Mouse (Mus musculus) MEL (cell line): Measurements from ENCODE around the gene Olfr56.

ENCODE experiments used
- CHD2 ChIP-seq: IDR thresholded peaks from 2 replicates; pipeline ENCODE4 v1.6.1; 2011; ENCODE audit warnings: low read length, improper control_type of control experiment
- CTCF ChIP-seq, 3 experiments: IDR thresholded peaks in 2 of 3; conservative IDR thresholded peaks in 1 of 3; 2 replicates each; pipeline ENCODE4 v1.5.1; 2011 to 2012; ENCODE audit warnings: low read length in 3 of 3, low read depth in 2 of 3, mild to moderate bottlenecking in 2 of 3, improper control_type of control experiment in 1 of 3, inconsistent platforms in 1 of 3, mixed read lengths in 1 of 3, moderate library complexity in 1 of 3; ENCODE audit not compliant: control insufficient read depth in 1 of 3, insufficient read depth in 1 of 3, poor library complexity in 1 of 3, severe bottlenecking in 1 of 3
- MYC ChIP-seq: IDR thresholded peaks from 2 replicates; pipeline ENCODE4 v1.6.1; 2011; ENCODE audit warnings: low read depth, mild to moderate bottlenecking, low read length, improper control_type of control experiment, moderate library complexity
- POLR2A ChIP-seq, 2 experiments: IDR thresholded peaks; 2 replicates each; pipeline ENCODE4 v1.6.1; 2011 to 2012; ENCODE audit warnings: low read length in 2 of 2, mild to moderate bottlenecking in 2 of 2, control low read depth in 1 of 2, improper control_type of control experiment in 1 of 2, low read depth in 1 of 2, moderate library complexity in 1 of 2; ENCODE audit not compliant: control insufficient read depth in 1 of 2, insufficient read depth in 1 of 2, poor library complexity in 1 of 2
- USF1 ChIP-seq: IDR thresholded peaks from 2 replicates; pipeline ENCODE4 v1.6.1; 2014; ENCODE audit warnings: low read depth, mild to moderate bottlenecking, inconsistent platforms, low read length, improper control_type of control experiment, moderate library complexity

DNA sequence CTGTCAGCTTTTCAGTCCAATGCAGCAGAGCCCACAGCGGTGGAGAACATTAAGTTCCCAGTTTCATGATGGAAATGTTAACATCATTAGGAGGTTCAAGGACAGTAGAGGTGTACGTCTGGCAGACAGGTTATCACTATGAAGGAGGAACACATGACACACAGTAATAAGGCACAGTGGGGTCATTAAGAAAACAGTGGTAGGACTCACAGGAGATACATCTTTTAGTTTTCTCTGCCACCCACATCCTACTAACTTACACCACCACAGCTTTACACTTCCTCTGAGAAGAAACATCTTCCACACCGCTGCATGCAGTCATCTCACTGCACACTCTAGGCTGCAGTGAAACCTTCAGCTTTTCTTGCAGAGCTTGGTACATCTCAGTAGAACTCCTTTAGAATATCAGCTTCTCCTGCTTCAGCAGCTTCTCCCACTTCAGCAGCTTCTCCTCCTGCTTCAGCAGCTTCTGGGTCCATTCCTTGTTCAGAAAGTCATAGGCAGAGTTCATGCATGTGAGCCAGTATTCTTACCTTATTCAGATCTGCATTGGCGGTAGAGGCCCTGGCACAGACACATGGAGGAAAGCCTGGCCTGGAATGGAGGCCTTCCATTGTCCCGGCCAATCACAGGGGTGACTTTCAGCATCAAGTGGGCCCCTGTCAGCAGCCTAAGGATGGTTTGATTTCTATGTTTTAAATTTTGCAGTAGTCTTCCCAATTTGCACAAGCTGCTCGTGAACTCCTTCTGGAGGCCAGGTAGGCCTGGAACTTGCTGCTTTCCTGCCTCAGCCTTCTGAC lies 115.4 kb downstream of the Olfr56 start:
- TF ChIP-seq CTCF (IDR thresholded peaks at IDR 0.05 in 2 of 3, conservative IDR thresholded peaks at IDR 0.05 in 1 of 3; ENCODE audit: control insufficient read depth in 1 of 3, insufficient read depth in 1 of 3, low read depth in 2 of 3, low read length in 3 of 3, poor library complexity in 1 of 3, severe bottlenecking in 1 of 3) (no peak), MYC (no peak), POLR2A (IDR thresholded peaks at IDR 0.05; ENCODE audit: control insufficient read depth in 1 of 2, insufficient read depth in 1 of 2, low read depth in 1 of 2, low read length in 2 of 2, poor library complexity in 1 of 2) (no peak), USF1 (no peak), CHD2 (no peak)
